Mouse (Mus musculus) brain, embryonic 14.5 days (tissue): Measurements from ENCODE around the gene Fam120b. TPM values are rescaled to one million over a fixed set of nuclear protein-coding genes. Genes with fewer than 3 reads are reported as not detected.
"Not testable (repeated sequence)": the region's sequence is repeated elsewhere in the genome, so short reads cannot be mapped to it uniquely, and the experiment has no call there.

Source experiments
- DNase-seq: peaks from one replicate; pipeline ENCODE4 v3.0.0-alpha.2; 2011; ENCODE audit warnings: low read depth
- CTCF ChIP-seq: fragments of 200-500 bp; IDR thresholded peaks from 2 replicates; pipeline ENCODE4 v1.5.1; 2012; ENCODE audit warnings: inconsistent platforms, mild to moderate bottlenecking, moderate library complexity, borderline replicate concordance; ENCODE audit not compliant: insufficient read depth, insufficient read length; ENCODE audit errors: extremely low read depth
- POLR2A ChIP-seq: fragments of 200-500 bp; IDR thresholded peaks from 2 replicates; pipeline ENCODE4 v1.6.1; 2012; ENCODE audit warnings: mild to moderate bottlenecking, inconsistent platforms, borderline replicate concordance; ENCODE audit not compliant: poor library complexity, insufficient read depth, insufficient read length, severe bottlenecking; ENCODE audit errors: extremely low read depth
- polyA plus RNA-seq: library from polyadenylated mRNA; depleted of rRNA; stranded (reverse); fragments of >200 nt; gene quantifications from 2 replicates; pipeline ENCODE4 v1.2.3, GENCODE M21; 2012; rRNA removed

The Fam120b gene
- polyA plus RNA-seq, 1 experiment, result 29.5 TPM

DNA sequence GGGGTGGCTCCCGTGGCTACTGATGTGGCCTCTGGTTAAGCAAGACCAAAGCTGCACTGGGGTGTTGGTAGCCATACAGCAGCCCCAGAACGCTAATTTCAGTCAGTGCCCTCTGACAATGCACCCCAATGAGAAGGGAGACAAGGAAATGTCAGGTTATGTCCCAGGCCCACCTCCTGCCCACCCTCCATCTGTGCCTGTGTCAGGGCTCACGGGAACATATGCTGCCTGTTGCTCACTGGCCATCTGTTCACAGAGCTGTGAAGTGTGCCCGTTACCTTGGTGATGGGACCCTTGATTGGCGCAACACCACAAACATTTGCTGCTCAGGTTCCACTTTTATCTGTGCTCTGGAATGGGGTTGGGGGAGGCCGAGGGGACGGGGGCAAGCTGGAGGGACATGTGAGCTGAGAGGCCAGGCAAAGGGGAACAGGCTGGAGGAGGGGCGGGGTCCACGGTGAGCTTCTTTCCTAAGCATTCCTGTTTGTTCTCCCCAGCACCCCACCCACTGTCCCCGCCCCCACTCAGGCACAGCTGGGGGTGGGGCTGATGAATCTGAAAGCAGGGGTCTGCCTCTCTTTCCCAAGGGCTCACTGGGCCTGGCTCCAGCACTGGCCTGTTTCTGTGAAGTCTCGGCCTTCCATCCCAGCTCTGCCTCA lies 44.6 kb downstream of the Fam120b start:
- no peak for TF ChIP-seq CTCF
- TF ChIP-seq POLR2A, result no peak
- peak; percentile 93 for DNase-seq

- no peak for DNase-seq
- TF ChIP-seq POLR2A (no peak), CTCF (no peak)
These were observed 49.4 kb downstream of the Fam120b start for GRCm38 (mm10) chr17:15445421-15445820.

- DNase-seq, result no peak
These were observed 51.8 kb downstream of the Fam120b start for GRCm38 (mm10) chr17:15447831-15448230.

DNA sequence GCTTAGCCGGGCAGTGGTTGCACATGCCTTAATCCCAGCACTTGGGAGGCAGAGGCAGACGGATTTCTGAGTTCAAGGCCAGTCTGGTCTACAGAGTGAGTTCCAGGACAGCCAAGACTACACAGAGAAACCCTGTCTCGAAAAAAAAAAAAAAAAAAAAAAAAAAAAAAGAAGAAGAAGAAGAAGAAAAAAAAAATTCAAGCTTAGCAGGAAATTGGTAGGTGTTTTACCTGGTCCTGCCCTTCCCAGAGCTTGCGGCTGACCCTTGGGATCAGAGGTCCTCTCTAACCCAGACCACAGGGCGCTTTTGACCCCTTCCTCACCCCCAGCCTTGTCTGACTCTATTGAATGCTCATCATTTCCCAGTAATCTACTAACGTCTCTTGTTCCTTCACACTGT lies 53.1 kb downstream of the Fam120b start:
- DNase-seq, result not testable (repeated sequence)

More at GRCm38 (mm10) chr17:15447831-15448230, 51.8 kb downstream of the Fam120b start:
- TF ChIP-seq POLR2A (no peak), CTCF (no peak)

GRCm38 (mm10) chr17:15449606-15450005 lies 53.6 kb downstream of the Fam120b start:
- TF ChIP-seq POLR2A, result no peak
- TF ChIP-seq CTCF, result no peak
- DNase-seq, result no peak

DNA sequence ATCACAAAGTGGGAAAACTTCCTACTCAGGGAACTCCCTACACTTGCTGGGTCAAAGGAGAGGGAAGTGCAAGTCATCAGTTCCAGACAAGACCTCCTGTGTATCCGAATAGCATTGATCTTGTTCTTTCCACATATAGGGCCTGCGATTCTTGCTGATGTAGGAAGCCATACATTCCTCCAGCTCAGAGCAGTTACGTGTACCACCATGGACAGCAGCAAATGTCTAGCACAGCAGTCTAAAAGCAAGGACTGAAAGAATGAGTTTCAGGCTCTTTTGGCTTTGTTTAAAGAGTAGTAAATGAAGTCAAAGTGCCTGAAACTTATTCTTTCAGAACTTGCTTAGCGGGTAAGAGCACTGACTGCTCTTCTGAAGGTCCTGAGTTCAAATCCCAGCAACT lies 59.2 kb downstream of the Fam120b start:
- TF ChIP-seq POLR2A (no peak), CTCF (no peak)
- no peak for DNase-seq

DNA sequence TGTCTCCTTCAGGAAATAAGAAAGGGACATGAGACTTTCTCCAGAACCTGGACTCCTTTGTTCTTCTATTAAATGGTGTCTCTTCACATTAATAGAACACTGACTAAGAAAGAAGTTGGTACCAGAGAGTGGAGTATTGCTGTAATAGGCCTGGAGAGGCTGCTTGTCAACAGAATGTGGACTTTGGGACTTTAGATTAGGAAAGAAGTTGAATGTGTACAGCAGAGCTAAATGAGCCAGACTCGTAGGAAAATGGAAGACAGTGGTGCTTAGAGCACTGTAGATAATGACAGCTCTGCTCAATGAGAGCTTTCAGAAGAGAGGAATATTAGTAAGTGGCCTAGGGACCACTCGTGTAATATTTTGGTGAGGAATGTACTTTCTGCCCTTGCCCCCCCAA lies 60.6 kb downstream of the Fam120b start:
- DNase-seq, result no peak
- TF ChIP-seq CTCF (no peak), POLR2A (no peak)

DNA sequence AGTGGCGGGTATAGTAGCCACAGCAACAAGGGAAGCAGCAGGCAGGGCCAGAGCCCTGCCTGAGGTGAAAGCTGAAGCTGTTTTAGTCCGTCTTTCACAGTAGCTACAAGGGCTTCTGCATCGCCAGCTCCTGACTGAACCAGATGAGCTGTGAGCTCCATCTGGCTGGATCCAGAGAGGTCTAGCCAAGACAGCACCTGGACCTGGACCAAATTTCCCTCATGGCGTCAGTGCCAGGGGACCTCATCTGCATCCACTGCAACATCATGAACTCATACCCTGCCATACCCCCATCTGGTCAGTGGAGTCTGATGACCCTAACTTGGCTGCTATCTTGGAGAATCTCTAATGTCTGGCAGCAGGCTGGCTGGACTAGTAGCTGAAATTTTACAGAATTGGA lies 63.8 kb downstream of the Fam120b start:
- TF ChIP-seq POLR2A, result no peak
- TF ChIP-seq CTCF, result no peak
- peak; percentile 20 for DNase-seq

DNA sequence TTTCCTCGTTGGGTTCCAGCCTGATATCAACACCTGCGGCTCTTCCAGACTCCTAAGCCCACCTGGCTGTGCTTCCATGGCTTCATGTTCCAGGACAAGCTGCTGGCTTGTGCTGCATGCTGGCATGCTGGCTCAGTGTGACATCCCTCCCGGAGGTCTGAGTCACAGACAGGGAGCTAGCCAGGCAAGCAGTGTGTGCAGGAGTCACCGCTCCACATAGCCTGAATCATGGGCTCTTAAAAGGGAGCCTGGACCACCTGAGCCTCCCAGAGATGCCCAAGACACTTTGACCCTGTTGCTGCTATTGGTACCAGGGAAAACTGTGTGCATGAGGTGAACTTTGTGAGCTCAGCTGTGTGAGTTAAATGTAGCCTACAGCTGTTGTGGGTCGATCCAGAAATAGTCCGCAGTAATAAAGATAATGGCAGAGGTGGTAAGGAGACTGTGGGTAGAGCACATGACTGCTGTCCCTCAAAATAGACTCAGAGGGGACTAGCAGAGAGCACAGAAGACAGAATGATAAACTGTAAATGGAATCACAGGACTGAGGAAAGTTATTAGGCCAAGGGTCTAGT lies 66.0 kb downstream of the Fam120b start:
- no peak for DNase-seq

GRCm38 (mm10) chr17:15467669-15468068 lies 71.7 kb downstream of the Fam120b start:
- TF ChIP-seq CTCF (peak; percentile 91), POLR2A (no peak)
- DNase-seq, result peak; percentile 82

More for the DNA sequence above, 66.0 kb downstream of the Fam120b start:
- TF ChIP-seq CTCF (no peak), POLR2A (no peak)

- TF ChIP-seq POLR2A, result no peak
- no peak for TF ChIP-seq CTCF
These were observed 76.7 kb downstream of the Fam120b start for GRCm38 (mm10) chr17:15472671-15473070.

More at GRCm38 (mm10) chr17:15472671-15473070, 76.7 kb downstream of the Fam120b start:
- DNase-seq, result no peak

Other genes starting within 250 kb of the Fam120b start
- gene Dll1, start 19.3 kb upstream of the Fam120b start, polyA plus RNA-seq, result 48.4 and 74.1 TPM in 2 replicates
- 162 and 194 TPM in 2 replicates for gene Psmb1, start 103.5 kb downstream of the Fam120b start, polyA plus RNA-seq
- gene Tbp, start 103.7 kb downstream of the Fam120b start, polyA plus RNA-seq, result 83.0 and 101 TPM in 2 replicates
- gene Pdcd2, start 131.1 kb downstream of the Fam120b start, polyA plus RNA-seq, result 35.0 and 43.8 TPM in 2 replicates
- gene Prdm9, start 168.2 kb downstream of the Fam120b start, polyA plus RNA-seq, result 2.6 and 3.3 TPM in 2 replicates